Mouse (Mus musculus) liver, embryonic 14.5 days (tissue): ENCODE results near the gene Adamts8.

Experiments used
- CTCF ChIP-seq: IDR thresholded peaks from 2 replicates; pipeline ENCODE4 v1.5.1; 2016; ENCODE audit warnings: antibody characterized with exemption, low read depth, control low read depth
- EP300 ChIP-seq: IDR thresholded peaks from 2 replicates; pipeline ENCODE4 v1.6.1; 2016; ENCODE audit warnings: antibody characterized with exemption, low read depth

- TF ChIP-seq CTCF (no peak), EP300 (no peak)
These were observed 25.8 kb downstream of the Adamts8 start for GRCm38 (mm10) chr9:30968130-30968529.
